Mouse (Mus musculus) forebrain, embryonic 11.5 days (tissue): ENCODE data around the gene Gm28710. TPM values are rescaled to one million over a fixed set of nuclear protein-coding genes. Genes with fewer than 3 reads are reported as not detected.
A peak's percentile ranks its signal among the peaks of the same experiment; 100 is the strongest.

ENCODE experiments used
- ATAC-seq: fragments of 200-750 bp; cut with Nextera tagmentation; replicated peaks from 2 replicates; pipeline ENCODE4 v1.8.0; 2017; ENCODE audit warnings: moderate TSS enrichment; ENCODE audit not compliant: low FRiP score
- DNase-seq: peaks from one replicate; pipeline ENCODE4 v3.0.0-alpha.2; 2017; ENCODE audit warnings: low spot score
- H3K27ac ChIP-seq: fragments of 300-500 bp; sonication (generic); 2 replicates; pipeline ENCODE4 v1.5.1; 2014; ENCODE audit warnings: low read depth, low read length
- H3K27me3 ChIP-seq: fragments of 300-500 bp; sonication (generic); 2 replicates; pipeline ENCODE4 v1.6.1; 2014; ENCODE audit warnings: mild to moderate bottlenecking, low read length, mixed read lengths; ENCODE audit not compliant: control insufficient read depth, insufficient read depth
- H3K36me3 ChIP-seq: fragments of 300-500 bp; sonication (generic); 2 replicates; pipeline ENCODE4 v1.6.1; 2014; ENCODE audit warnings: mild to moderate bottlenecking, low read length, moderate library complexity, mixed read lengths; ENCODE audit not compliant: control insufficient read depth, insufficient read depth
- H3K4me1 ChIP-seq: fragments of 300-500 bp; sonication (generic); replicated peaks from 2 replicates; pipeline ENCODE4 v1.6.1; 2014; ENCODE audit warnings: low read length, mixed read lengths; ENCODE audit not compliant: control insufficient read depth, insufficient read depth
- H3K4me2 ChIP-seq: fragments of 300-500 bp; sonication (generic); 2 replicates; pipeline ENCODE4 v1.6.1; 2014; ENCODE audit warnings: low read depth, mild to moderate bottlenecking, low read length, moderate library complexity, mixed read lengths; ENCODE audit not compliant: severe bottlenecking
- H3K4me3 ChIP-seq: fragments of 300-500 bp; sonication (generic); 2 replicates; pipeline ENCODE4 v1.5.1; 2014; ENCODE audit warnings: low read depth, low read length
- H3K9ac ChIP-seq: fragments of 300-500 bp; sonication (generic); 2 replicates; pipeline ENCODE4 v1.6.1; 2014; ENCODE audit warnings: low read length
- H3K9me3 ChIP-seq: fragments of 300-500 bp; sonication (generic); 2 replicates; pipeline ENCODE4 v1.6.1; 2016; ENCODE audit warnings: low read length, mixed read lengths; ENCODE audit not compliant: control insufficient read depth
- WGBS: fragments of 180-500 bp; shearing (Covaris S2); extraction: QIAGEN DNeasy Blood & Tissue Kit; methylation state at CpG from one replicate; pipeline ENCODE4 v1.1.7; 2014; 5-methylcytosine and 5-hydroxymethylcytosine counted together
- polyA plus RNA-seq: library from polyadenylated mRNA; unstranded; fragments of >200 nt; fragmentation: Nextera tagmentation; extraction: Ambion mirVana; gene quantifications from 2 replicates; pipeline ENCODE4 v1.2.1, GENCODE M21; 2014

The Gm28710 gene
- polyA plus RNA-seq, 1 experiment from 2014 or later = not detected

DNA sequence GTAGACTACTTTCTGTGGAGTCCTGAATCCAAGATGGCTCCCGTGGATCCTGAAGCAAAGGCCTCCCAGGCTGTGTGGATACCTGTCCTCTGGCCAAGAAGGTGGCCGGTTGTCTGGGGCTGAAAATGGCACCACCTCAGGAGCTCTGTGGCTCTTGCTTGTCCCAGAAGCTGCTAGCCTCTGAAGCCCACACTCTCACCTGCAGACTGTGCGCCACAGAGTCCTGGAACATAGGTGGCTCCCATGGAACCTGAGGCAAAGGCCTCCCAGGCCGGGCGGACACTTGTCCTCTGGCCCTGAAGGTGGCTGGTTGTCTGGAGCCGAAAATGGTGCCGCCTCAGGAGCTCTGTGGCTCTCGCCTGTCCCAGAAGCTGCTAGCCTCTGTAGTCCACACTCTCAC lies 128.2 kb downstream of the Gm28710 start:
- no peaks in the 10 kb centered on the region for H3K36me3 ChIP-seq
- no peak overlapping the region for H3K4me2 ChIP-seq
- H3K4me1 ChIP-seq = no peaks in the 10 kb centered on the region
- ATAC-seq (no peak), DNase-seq (peak; percentile 35)
- WGBS = 95% methylated on average over 8 of the region's 8 CpGs
- no peak overlapping the region for H3K9ac ChIP-seq
- no peak overlapping the region for H3K27ac ChIP-seq
- H3K4me3 ChIP-seq = no peak overlapping the region
- H3K9me3 ChIP-seq = no peaks in the 10 kb centered on the region
- no peaks in the 10 kb centered on the region for H3K27me3 ChIP-seq

DNA sequence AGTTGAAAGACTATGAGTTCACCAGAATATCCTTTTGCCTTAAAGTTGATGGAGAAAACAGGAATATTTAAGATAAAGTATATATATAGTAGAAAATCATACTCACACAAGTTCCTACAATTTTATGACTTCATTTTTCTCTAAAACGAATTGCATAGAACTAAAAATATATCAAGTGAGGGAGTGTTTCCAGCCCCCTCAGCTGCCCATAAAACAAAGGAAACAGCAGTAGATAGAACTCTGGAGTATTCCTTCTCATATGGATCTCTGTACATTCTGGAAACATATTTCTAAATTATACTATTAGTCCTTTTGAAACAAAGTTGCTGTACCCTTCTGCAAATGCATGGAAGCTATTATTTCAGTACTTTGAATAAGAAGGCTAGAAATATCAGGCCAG lies 130.9 kb downstream of the Gm28710 start:
- Histone ChIP-seq H3K4me3 (no peak overlapping the region), H3K9me3 (no peaks in the 10 kb centered on the region), H3K36me3 (no peaks in the 10 kb centered on the region), H3K27ac (no peak overlapping the region), H3K4me2 (no peak overlapping the region), H3K4me1 (no peaks in the 10 kb centered on the region), H3K27me3 (no peaks in the 10 kb centered on the region), H3K9ac (no peak overlapping the region)
- DNase-seq = no peak
- WGBS = 71% methylated on average over 1 of the region's 1 CpGs
- ATAC-seq = no peak

Other genes with a start within 250 kb of the Gm28710 start
- gene Hgf, start 238.3 kb upstream of the Gm28710 start, polyA plus RNA-seq = 0.61 and 0.83 TPM in 2 replicates